8 mouse cellular contexts compared by ENCODE assay signal in the genomic region with DNA sequence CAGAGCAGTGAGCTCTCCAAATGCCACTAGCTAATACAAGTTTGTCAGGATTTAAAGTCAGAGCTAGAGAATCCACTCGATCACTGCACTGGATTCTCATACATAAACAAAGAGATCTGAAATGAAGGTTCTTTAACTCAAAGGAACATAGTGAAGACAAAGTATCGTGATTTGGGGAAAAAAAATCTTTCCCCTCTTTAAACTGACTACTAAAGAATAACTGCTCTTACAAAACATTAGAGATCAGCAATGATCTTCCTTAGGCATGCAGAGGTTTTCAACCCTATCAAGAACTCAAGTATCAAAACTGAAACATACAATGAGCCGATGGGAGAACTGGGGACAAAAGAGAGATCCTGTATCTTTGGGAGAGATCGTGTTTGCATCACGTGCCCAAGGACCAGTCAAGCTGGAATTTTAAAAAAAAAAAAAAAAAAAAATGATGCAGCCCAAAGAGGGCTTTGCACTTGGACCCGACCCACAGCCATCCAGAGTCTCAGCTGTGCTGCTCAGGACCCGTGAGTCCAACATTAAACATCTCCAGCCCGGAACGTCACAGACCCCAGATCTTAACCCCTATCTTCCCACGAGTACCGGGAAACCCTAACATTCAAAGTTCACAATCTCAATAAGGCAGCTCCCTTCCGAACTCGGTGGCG. TPM values are rescaled to one million over a fixed set of nuclear protein-coding genes. Genes with fewer than 3 reads are reported as not detected.
DNase-seq lines count a peak whose midpoint lies in the region; ATAC-seq and TF ChIP-seq lines count a peak whose summit lies in the region.

No protein-coding gene starts in this region.

- H3K27me3 ChIP-seq in lung, embryonic 16.5 days (ENCODE audit: control insufficient read depth, insufficient read depth, low read depth, low read length) = no peaks in the 10 kb centered on the region
- H3K27me3 ChIP-seq in embryonic facial prominence, embryonic 10.5 days (replicated peaks; ENCODE audit: low read depth, poor library complexity, severe bottlenecking) = no peaks in the 10 kb centered on the region
- H3K27me3 ChIP-seq in intestine, postnatal 0 days (replicated peaks; ENCODE audit: control insufficient read depth, insufficient read depth, low read length) = no peaks in the 10 kb centered on the region
- H3K27me3 ChIP-seq in neural tube, embryonic 14.5 days (ENCODE audit: control insufficient read depth, insufficient read depth, low read length) = no peaks in the 10 kb centered on the region

- DNase-seq in lung, postnatal 4 days = no peak
- DNase-seq in embryonic facial prominence, embryonic 10.5 days (ENCODE audit: low spot score) = no peak
- DNase-seq in spleen, postnatal 36 days (ENCODE audit: low spot score in 2 of 2) = no peak
- DNase-seq in layer of hippocampus, postnatal 14 days (ENCODE audit: low spot score in 2 of 2) = no peak
- DNase-seq in gastrocnemius, postnatal 4 days (ENCODE audit: low spot score in 2 of 2) = no peak

- H3K9me3 ChIP-seq in lung, embryonic 16.5 days (ENCODE audit: control insufficient read depth, low read length) = no peaks in the 10 kb centered on the region
- no peaks in the 10 kb centered on the region for H3K9me3 ChIP-seq in embryonic facial prominence, embryonic 10.5 days
- H3K9me3 ChIP-seq in intestine, postnatal 0 days (ENCODE audit: control insufficient read depth) = no peaks in the 10 kb centered on the region
- no peaks in the 10 kb centered on the region for H3K9me3 ChIP-seq in neural tube, embryonic 14.5 days (ENCODE audit: control insufficient read depth, low read length)

- peak overlapping the region; percentile 98 for H3K27ac ChIP-seq in lung, embryonic 16.5 days (ENCODE audit: low read length)
- H3K27ac ChIP-seq in embryonic facial prominence, embryonic 10.5 days (replicated peaks) = peak overlapping the region; percentile 93
- peak overlapping the region; percentile 90 for H3K27ac ChIP-seq in intestine, postnatal 0 days (ENCODE audit: low read depth, low read length)
- H3K27ac ChIP-seq in neural tube, embryonic 14.5 days (ENCODE audit: low read depth, low read length) = peak overlapping the region; percentile 98

- no peaks in the 10 kb centered on the region for H3K36me3 ChIP-seq in lung, embryonic 16.5 days (ENCODE audit: control insufficient read depth, insufficient read depth, low read length)
- peaks cover 3% of the 10 kb centered on the region; the same call in 1 of the 2 replicates for H3K36me3 ChIP-seq in embryonic facial prominence, embryonic 10.5 days (replicated peaks)
- H3K36me3 ChIP-seq in intestine, postnatal 0 days (ENCODE audit: control insufficient read depth, insufficient read depth) = no peaks in the 10 kb centered on the region
- H3K36me3 ChIP-seq in neural tube, embryonic 14.5 days (ENCODE audit: control insufficient read depth, insufficient read depth, low read length) = no peaks in the 10 kb centered on the region

- ATAC-seq in lung, embryonic 16.5 days (ENCODE audit: low read depth) = peak; percentile 31
- 0 out of 2 replicates have a peak, but pooled peaks have one; percentile 6 for ATAC-seq in intestine, postnatal 0 days
- peak; percentile 36 for ATAC-seq in neural tube, embryonic 14.5 days (ENCODE audit: low read depth)

- H3K4me1 ChIP-seq in lung, embryonic 16.5 days (replicated peaks; ENCODE audit: control insufficient read depth, insufficient read depth, low read length) = peaks cover 3% of the 10 kb centered on the region; the same call in 1 of the 2 replicates
- peaks cover 8% of the 10 kb centered on the region for H3K4me1 ChIP-seq in embryonic facial prominence, embryonic 10.5 days
- no peaks in the 10 kb centered on the region for H3K4me1 ChIP-seq in intestine, postnatal 0 days (replicated peaks; ENCODE audit: control insufficient read depth, insufficient read depth, low read length)
- peaks cover 18% of the 10 kb centered on the region for H3K4me1 ChIP-seq in neural tube, embryonic 14.5 days (ENCODE audit: control insufficient read depth, insufficient read depth, low read length)

- peak overlapping the region; percentile 71 for H3K4me2 ChIP-seq in lung, embryonic 16.5 days (ENCODE audit: low read depth, low read length)
- H3K4me2 ChIP-seq in intestine, postnatal 0 days (replicated peaks; ENCODE audit: low read depth) = peak overlapping the region; percentile 78
- peak overlapping the region; percentile 66 for H3K4me2 ChIP-seq in neural tube, embryonic 14.5 days (ENCODE audit: low read depth, low read length)

- peak overlapping the region; percentile 88 for H3K4me3 ChIP-seq in lung, embryonic 16.5 days (ENCODE audit: low read length)
- H3K4me3 ChIP-seq in embryonic facial prominence, embryonic 10.5 days = peak overlapping the region; percentile 89
- H3K4me3 ChIP-seq in intestine, postnatal 0 days (ENCODE audit: low read depth, low read length) = peak overlapping the region; percentile 98
- H3K4me3 ChIP-seq in neural tube, embryonic 14.5 days (ENCODE audit: low read depth, low read length) = peak overlapping the region; percentile 81

- TF ChIP-seq CTCF in intestine, postnatal 0 days (IDR thresholded peaks at IDR 0.05; ENCODE audit: low read depth) = no peak

- under 1% methylated on average over 14 of the region's 14 CpGs for WGBS in lung, embryonic 16.5 days
- WGBS in embryonic facial prominence, embryonic 10.5 days = 2% methylated on average over 14 of the region's 14 CpGs
- under 1% methylated on average over 14 of the region's 14 CpGs for WGBS in intestine, postnatal 0 days
- WGBS in neural tube, embryonic 14.5 days = under 1% methylated on average over 14 of the region's 14 CpGs

- peak overlapping the region; percentile 86 for H3K9ac ChIP-seq in lung, embryonic 16.5 days (ENCODE audit: low read length)
- peak overlapping the region; percentile 92 for H3K9ac ChIP-seq in intestine, postnatal 0 days (ENCODE audit: low read depth, low read length)
- peak overlapping the region; percentile 92 for H3K9ac ChIP-seq in neural tube, embryonic 14.5 days (replicated peaks; ENCODE audit: low read depth, low read length)

RNA-seq across cellular contexts. Expression of a gene that starts 0.8 kb away (rescaled TPM):
- 14.1 and 14.7 TPM in 2 replicates for polyA plus RNA-seq in lung, embryonic 16.5 days (2015; fragmentation: Nextera tagmentation; extraction: Ambion mirVana)
- 19.1 and 19.6 TPM in 2 replicates for polyA plus RNA-seq in embryonic facial prominence, embryonic 10.5 days (2016; fragmentation: Nextera tagmentation; extraction: Ambion mirVana)
- 6.4 TPM in 2 replicates for polyA plus RNA-seq in intestine, postnatal 0 days (2015; fragmentation: Nextera tagmentation; extraction: Ambion mirVana)
- polyA plus RNA-seq in neural tube, embryonic 14.5 days (2014; fragmentation: Nextera tagmentation; extraction: Ambion mirVana) = 33.8 and 46.3 TPM in 2 replicates
- 10 to 100 TPM; 27.8 to 31.9 TPM for total RNA-seq in layer of hippocampus, postnatal 14 days (2021)
- total RNA-seq in gastrocnemius, postnatal 4 days (2021) = 10 to 100 TPM; 16.8 to 16.9 TPM
